Mouse (Mus musculus) liver, postnatal 0 days (tissue): ENCODE measurements around the gene Ypel2.

Experiments used
- CTCF ChIP-seq: sonication (generic); IDR thresholded peaks from 2 replicates; pipeline ENCODE4 v1.5.1; 2016; ENCODE audit warnings: antibody characterized with exemption, low read depth
- EP300 ChIP-seq: IDR thresholded peaks from 2 replicates; pipeline ENCODE4 v1.6.1; 2016; ENCODE audit warnings: antibody characterized with exemption, low read depth, mild to moderate bottlenecking

DNA sequence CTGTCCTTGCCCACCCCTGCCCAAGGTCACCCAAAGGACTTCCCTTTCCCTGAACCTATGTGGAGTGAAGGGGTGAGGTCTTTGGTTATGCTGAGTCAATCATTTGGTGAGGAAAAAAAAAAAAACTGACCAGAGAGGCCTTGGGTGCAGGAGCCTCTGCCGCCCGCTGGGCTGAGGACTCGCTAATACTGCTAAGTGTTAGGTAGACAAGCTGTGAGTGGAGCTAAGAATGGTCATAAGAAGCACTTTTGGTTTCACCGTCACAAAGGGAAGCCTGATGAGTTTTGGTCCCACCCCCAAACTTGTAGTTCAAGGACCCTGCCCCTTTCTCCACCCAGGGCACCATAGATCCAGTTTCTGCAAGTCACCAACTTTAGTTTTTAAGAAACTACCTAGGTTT is 55.4 kb downstream of the Ypel2 start:
- TF ChIP-seq EP300: no peak
- no peak for TF ChIP-seq CTCF
